Mouse (Mus musculus) E14TG2a.4 (cell line): ENCODE results near the gene Auh.

ENCODE experiments used
- H3K27me3 ChIP-seq: 2 replicates; pipeline ENCODE4 v1.6.1; 2014; ENCODE audit warnings: low read length, control low read depth; ENCODE audit not compliant: insufficient read depth
- H3K36me3 ChIP-seq: 2 replicates; pipeline ENCODE4 v1.6.1; 2014; ENCODE audit warnings: low read length, control low read depth; ENCODE audit not compliant: insufficient read depth
- H3K4me1 ChIP-seq: replicated peaks from 2 replicates; pipeline ENCODE4 v1.6.1; 2014; ENCODE audit warnings: low read depth, low read length, control low read depth
- H3K4me3 ChIP-seq: replicated peaks from 2 replicates; pipeline ENCODE4 v1.5.1; 2014; ENCODE audit warnings: mild to moderate bottlenecking, low read length
- H3K9me3 ChIP-seq: 2 replicates; pipeline ENCODE4 v1.6.1; 2014; ENCODE audit warnings: low read length, control low read depth
- CTCF ChIP-seq: conservative IDR thresholded peaks from 2 replicates; pipeline ENCODE4 v1.5.1; 2014; ENCODE audit warnings: low read length
- NANOG ChIP-seq: IDR thresholded peaks from 2 replicates; pipeline ENCODE4 v1.6.1; 2014; ENCODE audit warnings: borderline replicate concordance, low read length, mixed read lengths
- POU5F1 ChIP-seq: IDR thresholded peaks from 2 replicates; pipeline ENCODE4 v1.6.1; 2014; ENCODE audit warnings: low read length, borderline replicate concordance

Auh gene

DNA sequence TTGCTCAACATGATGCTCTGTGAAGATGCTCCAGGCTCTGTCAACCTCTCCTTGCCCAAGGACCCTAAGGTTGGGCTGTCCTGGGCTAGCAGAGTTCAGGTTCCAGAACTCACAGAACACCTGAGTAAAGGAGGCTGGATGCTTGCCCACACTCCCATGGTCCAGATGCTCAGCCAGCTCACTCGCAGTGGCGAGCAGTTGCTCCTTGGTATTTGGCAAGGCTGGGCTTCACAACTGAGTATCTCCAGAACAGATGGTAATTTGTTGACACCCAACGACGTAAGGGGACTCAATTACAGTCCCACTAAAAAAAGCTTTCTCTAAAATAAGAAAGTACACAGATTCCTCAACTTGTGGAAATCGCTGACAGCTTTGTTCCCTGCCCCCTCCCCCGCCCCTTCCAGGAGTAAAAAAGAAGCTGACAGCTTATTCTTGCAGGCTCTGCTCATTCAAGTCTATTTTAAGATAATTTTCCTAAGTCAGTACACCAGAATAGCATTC, 111.4 kb downstream of the Auh start:
- no peak overlapping the region for H3K4me3 ChIP-seq
- no peaks in the 10 kb centered on the region for H3K9me3 ChIP-seq
- H3K36me3 ChIP-seq = no peaks in the 10 kb centered on the region
- TF ChIP-seq CTCF = no peak
- peaks cover 8% of the 10 kb centered on the region for H3K4me1 ChIP-seq
- peaks cover 8% of the 10 kb centered on the region for H3K27me3 ChIP-seq

DNA sequence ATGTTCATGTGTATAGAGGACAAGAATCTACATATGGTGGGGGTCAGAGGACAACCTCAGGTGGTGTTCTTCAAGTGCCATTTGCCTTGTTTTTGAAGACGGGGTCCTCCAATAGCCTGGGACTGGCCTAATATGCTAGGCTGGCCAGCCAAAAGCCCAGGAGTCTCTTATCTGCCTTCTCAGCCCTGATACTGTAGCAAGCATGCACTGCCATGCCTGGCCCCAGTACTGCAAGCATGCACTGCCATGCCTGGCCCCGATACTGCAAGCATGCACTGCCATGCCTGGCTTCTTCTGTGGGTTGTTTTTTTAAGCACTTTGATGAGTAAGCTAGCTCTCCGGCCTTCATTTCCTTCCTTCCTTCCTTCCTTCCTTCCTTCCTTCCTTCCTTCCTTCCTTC, 115.7 kb downstream of the Auh start:
- Histone ChIP-seq H3K9me3 (no peaks in the 10 kb centered on the region), H3K4me1 (peaks cover 37% of the 10 kb centered on the region), H3K36me3 (no peaks in the 10 kb centered on the region), H3K27me3 (peaks cover 13% of the 10 kb centered on the region), H3K4me3 (no peak overlapping the region)
- TF ChIP-seq POU5F1 = no peak
- no peak for TF ChIP-seq CTCF
- TF ChIP-seq NANOG = no peak

DNA sequence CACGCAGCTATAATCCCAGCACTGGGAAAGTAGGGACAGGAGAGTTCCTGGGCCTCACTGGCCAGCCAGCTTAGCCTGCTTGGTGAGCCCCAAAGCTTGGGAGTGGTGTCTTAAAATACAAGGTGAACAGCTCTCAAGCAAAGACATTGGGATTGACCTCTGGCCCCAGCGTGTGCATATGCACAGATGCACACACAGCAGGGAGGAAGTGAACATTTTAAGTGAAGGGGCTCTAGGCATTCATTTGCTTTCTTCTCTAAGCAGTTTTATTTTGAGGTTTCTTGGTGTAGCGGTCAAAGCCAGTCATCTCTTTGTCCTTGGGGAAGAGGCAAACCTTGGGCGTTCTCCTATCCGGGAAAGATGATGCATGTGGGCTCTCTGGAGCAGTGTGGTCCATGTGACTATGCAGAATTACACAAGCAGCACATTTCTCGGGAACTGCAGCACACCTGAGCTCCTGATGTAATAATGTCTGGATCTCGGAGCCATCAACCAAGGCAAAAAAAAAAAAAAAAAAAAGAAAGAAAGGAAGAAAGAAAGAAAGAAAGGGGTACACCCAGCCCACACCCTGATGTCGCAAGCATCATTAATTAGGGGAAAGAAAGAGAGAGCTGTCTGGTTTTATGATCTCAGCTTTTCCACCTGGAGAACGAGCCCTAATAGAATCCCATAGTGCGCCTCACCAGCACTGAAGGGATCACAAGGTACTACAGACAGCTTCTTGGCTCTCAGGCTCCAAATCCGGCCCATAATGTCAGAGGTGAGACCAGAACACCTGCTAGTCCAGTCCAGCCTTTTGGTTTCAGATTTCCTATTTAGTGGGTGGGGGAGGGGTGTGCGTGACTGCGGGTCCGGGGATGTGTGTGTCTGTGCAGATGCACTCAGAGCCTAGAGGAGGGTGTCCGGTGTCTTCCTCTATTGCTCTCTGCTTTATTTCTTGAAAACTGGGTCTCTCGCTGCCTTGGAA, 116.6 kb downstream of the Auh start:
- H3K9me3 ChIP-seq = no peaks in the 10 kb centered on the region
- peaks cover 42% of the 10 kb centered on the region for H3K4me1 ChIP-seq
- H3K27me3 ChIP-seq = peaks cover 16% of the 10 kb centered on the region
- H3K36me3 ChIP-seq = no peaks in the 10 kb centered on the region
- H3K4me3 ChIP-seq = no peak overlapping the region
- TF ChIP-seq NANOG (peak; percentile 82), CTCF (no peak), POU5F1 (peak; percentile 48; the same call in 1 of the 2 replicates)

DNA sequence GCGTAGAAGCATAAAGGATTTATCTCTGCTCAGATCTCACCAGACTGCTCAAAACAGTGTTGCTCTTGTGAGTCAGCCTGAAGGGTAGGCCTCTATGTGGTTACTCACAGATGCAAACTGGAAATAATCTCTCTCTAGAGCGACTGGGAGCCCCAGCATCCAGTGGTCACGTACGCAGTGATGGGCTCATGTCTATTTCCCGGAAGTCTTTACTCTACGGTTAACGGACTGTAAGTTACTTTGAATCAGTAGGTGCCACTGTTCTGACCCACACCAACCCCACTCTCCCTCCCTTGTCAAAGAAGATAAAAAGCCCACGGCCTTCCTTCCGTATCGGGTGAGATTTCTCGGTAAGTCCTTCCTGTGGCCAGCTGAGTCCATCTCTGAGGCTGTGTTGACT, 121.8 kb downstream of the Auh start:
- H3K4me3 ChIP-seq = no peak overlapping the region

DNA sequence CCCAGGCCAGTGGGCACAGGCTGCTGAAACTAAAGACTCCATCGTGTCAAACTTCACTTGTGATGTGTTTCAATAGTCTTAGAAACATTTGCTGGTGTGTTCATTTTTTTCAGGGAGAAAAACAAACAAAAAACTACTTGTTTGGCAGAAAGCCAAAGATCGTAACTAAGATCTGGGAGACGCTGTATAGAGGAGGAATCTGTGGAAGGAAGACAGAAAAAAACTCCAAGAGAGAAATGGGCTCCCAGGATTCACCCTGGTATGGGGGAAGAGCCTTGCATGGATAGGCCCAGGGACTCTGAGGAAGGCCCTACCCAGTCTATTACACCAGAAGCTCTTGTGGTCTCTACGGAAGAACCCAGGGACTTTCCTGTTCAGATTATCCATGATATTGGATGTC, 123.5 kb downstream of the Auh start:
- Histone ChIP-seq H3K4me1 (peaks cover 17% of the 10 kb centered on the region), H3K4me3 (no peak overlapping the region), H3K27me3 (peaks cover 8% of the 10 kb centered on the region; the same call in 1 of the 2 replicates), H3K36me3 (no peaks in the 10 kb centered on the region), H3K9me3 (no peaks in the 10 kb centered on the region)
- TF ChIP-seq CTCF (no peak), POU5F1 (no peak), NANOG (no peak)

More for the DNA sequence above, 121.8 kb downstream of the Auh start:
- H3K27me3 ChIP-seq = peaks cover 8% of the 10 kb centered on the region; the same call in 1 of the 2 replicates
- no peaks in the 10 kb centered on the region for H3K36me3 ChIP-seq
- peaks cover 30% of the 10 kb centered on the region for H3K4me1 ChIP-seq
- TF ChIP-seq CTCF (no peak), NANOG (no peak), POU5F1 (no peak)
- no peaks in the 10 kb centered on the region for H3K9me3 ChIP-seq

DNA sequence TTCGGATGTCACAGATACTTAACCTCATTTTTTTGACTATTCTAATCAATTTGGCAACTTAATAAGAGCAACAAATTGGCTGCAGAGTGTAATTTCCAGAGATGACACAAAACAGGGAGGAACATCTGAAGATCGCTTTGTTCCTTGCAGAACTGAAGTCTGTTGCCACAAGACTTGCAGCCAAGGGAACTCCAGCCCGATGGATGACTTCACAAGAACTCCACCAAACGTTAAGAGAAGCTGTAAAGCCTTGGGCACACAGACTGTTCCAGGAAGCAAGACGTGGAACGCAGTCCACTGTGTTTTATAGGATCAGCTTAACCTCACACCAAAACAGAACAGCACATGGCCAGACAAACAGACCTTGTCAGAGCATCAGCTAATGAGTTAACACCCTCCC, 123.9 kb downstream of the Auh start:
- peaks cover 8% of the 10 kb centered on the region; the same call in 1 of the 2 replicates for H3K27me3 ChIP-seq
- H3K4me3 ChIP-seq = no peak overlapping the region
- no peaks in the 10 kb centered on the region for H3K36me3 ChIP-seq
- peaks cover 17% of the 10 kb centered on the region for H3K4me1 ChIP-seq
- TF ChIP-seq NANOG (no peak), POU5F1 (no peak), CTCF (no peak)
- H3K9me3 ChIP-seq = no peaks in the 10 kb centered on the region

DNA sequence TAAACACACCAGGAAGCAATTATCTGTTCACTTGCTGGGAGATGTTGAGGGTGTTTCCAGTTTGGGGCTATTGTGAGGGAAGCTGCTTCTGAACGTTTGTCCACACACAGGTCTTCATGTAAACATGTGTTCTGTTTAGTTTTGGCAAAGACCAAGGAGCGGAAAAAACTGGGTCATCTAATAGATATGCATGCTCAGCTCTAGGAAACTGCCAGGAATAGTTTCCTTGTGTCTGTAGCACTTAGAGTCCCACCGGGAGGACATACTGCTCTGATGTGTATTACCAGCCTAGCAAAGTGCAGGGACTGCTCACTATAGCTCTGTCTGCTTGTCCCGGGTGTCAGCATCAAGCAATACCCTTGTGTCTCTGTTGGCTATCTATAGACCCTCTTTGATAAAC, 127.0 kb downstream of the Auh start:
- Histone ChIP-seq H3K27me3 (no peaks in the 10 kb centered on the region), H3K4me1 (no peaks in the 10 kb centered on the region), H3K36me3 (no peaks in the 10 kb centered on the region), H3K9me3 (no peaks in the 10 kb centered on the region), H3K4me3 (no peak overlapping the region)
- TF ChIP-seq POU5F1 = no peak
- no peak for TF ChIP-seq NANOG
- no peak for TF ChIP-seq CTCF

DNA sequence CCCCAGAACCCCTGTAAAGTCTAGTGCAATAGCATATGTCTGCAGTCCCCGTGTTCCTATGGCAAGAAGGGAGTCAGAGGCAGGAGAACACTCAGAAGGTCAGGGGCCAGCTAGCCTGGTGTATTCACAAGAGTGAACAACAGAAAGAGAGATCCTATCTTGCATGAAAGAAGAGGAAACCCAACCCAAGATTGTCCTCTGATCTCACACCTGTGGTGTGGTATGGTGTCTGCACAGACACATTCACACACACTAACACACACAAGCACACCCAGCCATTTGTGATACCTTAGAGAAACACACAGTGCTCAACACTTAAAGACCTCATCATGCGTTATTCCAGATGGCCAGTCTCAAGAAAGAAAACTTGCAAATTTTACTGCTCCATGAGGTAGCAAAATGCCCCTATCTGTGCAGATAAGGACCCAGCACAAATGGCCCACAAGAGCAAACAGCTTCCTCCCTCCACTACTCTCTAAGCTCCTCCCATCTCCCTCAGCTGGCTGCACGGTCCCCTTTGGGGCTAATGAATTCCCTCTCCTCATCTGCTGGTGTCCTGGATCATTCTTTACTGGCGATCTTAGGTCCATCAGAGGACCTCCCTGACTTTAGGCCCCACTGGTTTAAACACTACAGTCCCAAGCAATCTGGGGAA, 128.7 kb downstream of the Auh start:
- Histone ChIP-seq H3K4me3 (no peak overlapping the region), H3K9me3 (no peaks in the 10 kb centered on the region), H3K36me3 (no peaks in the 10 kb centered on the region), H3K27me3 (no peaks in the 10 kb centered on the region), H3K4me1 (no peaks in the 10 kb centered on the region)
- TF ChIP-seq CTCF = no peak
- no peak for TF ChIP-seq POU5F1
- no peak for TF ChIP-seq NANOG
